Mouse (Mus musculus) neural tube, postnatal 0 days (tissue): ENCODE measurements around the gene Cct7. TPM values are rescaled to one million over a fixed set of nuclear protein-coding genes. Genes with fewer than 3 reads are reported as not detected.

Experiments used
- polyA plus RNA-seq: library from polyadenylated mRNA; unstranded; fragments of >200 nt; fragmentation: Nextera tagmentation; extraction: Ambion mirVana; gene quantifications from 2 replicates; pipeline ENCODE4 v1.2.1, GENCODE M21; 2015

Cct7 gene
- 449 and 460 TPM in 2 replicates for polyA plus RNA-seq

GRCm38 (mm10) chr6:85450697-85451663 is at the start of gene Cct7:
TSS of gene Cct7 (plus strand) at chr6:85451514.

GRCm38 (mm10) chr6:85423836-85424379 is 27.4 kb upstream of the Cct7 start, which contains the start of gene Noto:
TSS of gene Noto (plus strand) at chr6:85423886.

GRCm38 (mm10) chr6:85431842-85432431 is 19.4 kb upstream of the Cct7 start, which contains the start of gene Smyd5:
TSS of gene Smyd5 (plus strand) at chr6:85431989.

GRCm38 (mm10) chr6:85451664-85452410 is 523 bp downstream of the Cct7 start, which contains the start of gene Pradc1:
TSS of gene Pradc1 (minus strand) at chr6:85451970.

GRCm38 (mm10) chr6:85502911-85503250 is 51.6 kb downstream of the Cct7 start, which contains the start of gene Fbxo41:
TSS of gene Fbxo41 (minus strand) at chr6:85502994.

GRCm38 (mm10) chr6:85513531-85513910 is 62.2 kb downstream of the Cct7 start, which contains the start of gene Egr4:
TSS of gene Egr4 (minus strand) at chr6:85513589.

Other genes with a start within 250 kb of the Cct7 start
- 108 TPM in 2 replicates for gene Sfxn5, start 118.1 kb upstream of the Cct7 start, polyA plus RNA-seq
- gene Rab11fip5, start 76.9 kb upstream of the Cct7 start, polyA plus RNA-seq = 25.9 and 30.9 TPM in 2 replicates
- not detected in 2 replicates for gene Noto, start 27.6 kb upstream of the Cct7 start, polyA plus RNA-seq
- 54.8 and 59.5 TPM in 2 replicates for gene Smyd5, start 19.5 kb upstream of the Cct7 start, polyA plus RNA-seq
- 35.9 and 36.5 TPM in 2 replicates for gene Pradc1, start 456 bp downstream of the Cct7 start, polyA plus RNA-seq
- 12.7 and 12.8 TPM in 2 replicates for gene Fbxo41, start 51.5 kb downstream of the Cct7 start, polyA plus RNA-seq
- 0.14 and 0.30 TPM in 2 replicates for gene Egr4, start 62.1 kb downstream of the Cct7 start, polyA plus RNA-seq
- gene Alms1, start 136.0 kb downstream of the Cct7 start, polyA plus RNA-seq = 2.3 and 3.0 TPM in 2 replicates